Mouse (Mus musculus) spleen, adult 12 weeks (tissue): ENCODE measurements around the gene Defa36.
"Not testable (repeated sequence)": the region's sequence is repeated elsewhere in the genome, so short reads cannot be mapped to it uniquely, and the experiment has no call there.

Source experiments
- DNase-seq: peaks from one replicate; pipeline ENCODE4 v3.0.0; 2022; ENCODE audit warnings: low spot score

The Defa36 gene

DNA sequence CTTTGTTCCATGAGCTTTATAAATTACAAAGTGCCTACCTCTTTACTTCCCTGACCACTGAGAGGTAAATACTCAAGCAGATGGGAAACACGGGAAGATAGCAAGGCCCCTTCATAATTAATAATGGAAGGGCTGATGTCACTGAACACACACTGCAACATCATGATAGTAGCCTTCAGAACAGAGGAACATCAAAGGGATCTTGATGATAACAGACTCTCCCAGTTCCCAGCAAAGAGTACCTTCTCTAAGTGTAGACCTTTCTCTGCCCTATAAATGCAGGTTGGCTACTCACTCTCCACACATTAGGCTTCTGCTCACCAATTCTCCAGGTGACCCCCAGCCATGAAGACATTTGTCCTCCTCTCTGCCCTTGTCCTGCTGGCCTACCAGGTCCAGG is at the start of gene Defa36:
Defa36 (plus strand) TSS at position 301 of the 400 bp plus-strand sequence.
- DNase-seq, result not testable (repeated sequence)

DNA sequence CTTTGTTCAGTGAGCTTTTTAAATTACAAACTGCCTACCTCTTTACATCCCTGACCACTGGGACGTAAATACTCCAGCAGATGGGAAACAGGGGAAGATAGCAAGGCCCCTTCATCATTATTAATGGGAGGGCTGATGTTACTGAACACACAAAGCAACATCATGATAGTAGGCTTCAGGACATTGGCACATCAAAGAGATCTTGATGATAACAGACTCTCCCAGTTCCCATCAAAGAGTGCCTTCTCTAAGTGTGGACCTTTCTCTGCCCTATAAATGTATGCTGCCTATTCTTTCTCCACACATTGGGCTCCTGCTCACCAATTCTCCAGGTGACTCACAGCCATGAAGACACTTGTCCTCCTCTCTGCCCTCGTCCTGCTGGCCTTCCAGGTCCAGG is 49.0 kb upstream of the Defa36 start, which contains the start of gene Defa2:
Defa2 (plus strand) TSS at position 301 of the 400 bp plus-strand sequence.
- not testable (repeated sequence) for DNase-seq

- DNase-seq, result not testable (repeated sequence)
Observed at GRCm38 (mm10) chr8:21391511-21391910, 35.7 kb upstream of the Defa36 start, which contains the start of gene Defa33. Gene Defa33 (plus strand): TSS chr8:21391811.

DNA sequence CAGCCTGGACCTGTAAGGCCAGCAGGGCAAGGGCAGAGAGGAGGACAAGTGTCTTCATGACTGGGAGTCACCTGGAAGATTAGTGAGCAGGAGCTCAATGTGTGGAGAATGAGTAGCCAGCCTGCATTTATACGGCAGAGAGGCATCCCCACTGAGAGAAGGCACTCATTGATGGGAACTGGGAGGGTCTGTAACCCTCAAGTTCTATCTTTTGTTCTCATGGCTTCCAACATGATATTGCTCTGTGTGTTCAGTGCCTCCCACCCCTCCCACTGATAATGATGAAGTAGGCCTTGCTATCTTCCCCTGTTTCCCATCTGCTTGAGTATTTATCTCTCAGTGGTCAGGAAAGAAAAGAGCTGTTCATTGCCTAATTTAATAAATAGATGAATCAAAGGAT is 29.2 kb downstream of the Defa36 start, which contains the start of gene Gm7849:
Gm7849 (minus strand) TSS at position 101 of the 400 bp plus-strand sequence.
- DNase-seq, result not testable (repeated sequence)
